Mouse (Mus musculus) left cerebral cortex, adult 11 months (tissue): ENCODE measurements around the gene Tuba1c.
A peak's percentile ranks its signal among the peaks of the same experiment; 100 is the strongest.
"Not testable (repeated sequence)": the region's sequence is repeated elsewhere in the genome, so short reads cannot be mapped to it uniquely, and the experiment has no call there.

Experiments
- DNase-seq: peaks from one replicate; pipeline ENCODE4 v3.0.0; 2022; ENCODE audit warnings: low spot score

The Tuba1c gene

DNA sequence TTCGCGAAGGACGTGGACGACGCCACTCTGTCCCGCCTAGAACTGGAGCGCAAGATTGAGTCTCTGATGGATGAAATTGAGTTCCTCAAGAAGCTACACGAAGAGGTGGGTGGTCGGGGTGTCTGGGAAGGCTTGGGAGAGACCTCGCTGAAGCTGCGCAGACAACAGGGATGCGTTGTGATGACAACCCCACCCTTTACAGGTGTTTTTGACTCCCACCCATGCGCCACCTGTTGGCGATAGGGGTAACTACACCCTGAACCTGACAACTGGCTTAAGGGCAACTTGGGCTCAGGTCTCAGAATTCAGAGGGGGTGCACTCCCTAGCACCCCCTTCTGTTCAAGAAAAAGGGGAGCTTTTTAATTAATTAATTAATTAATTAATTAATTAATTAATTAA is 26.6 kb downstream of the Tuba1c start:
- no peak for DNase-seq

- no peak for DNase-seq
Measured at GRCm38 (mm10) chr15:99065557-99066165, 36.0 kb downstream of the Tuba1c start.

DNA sequence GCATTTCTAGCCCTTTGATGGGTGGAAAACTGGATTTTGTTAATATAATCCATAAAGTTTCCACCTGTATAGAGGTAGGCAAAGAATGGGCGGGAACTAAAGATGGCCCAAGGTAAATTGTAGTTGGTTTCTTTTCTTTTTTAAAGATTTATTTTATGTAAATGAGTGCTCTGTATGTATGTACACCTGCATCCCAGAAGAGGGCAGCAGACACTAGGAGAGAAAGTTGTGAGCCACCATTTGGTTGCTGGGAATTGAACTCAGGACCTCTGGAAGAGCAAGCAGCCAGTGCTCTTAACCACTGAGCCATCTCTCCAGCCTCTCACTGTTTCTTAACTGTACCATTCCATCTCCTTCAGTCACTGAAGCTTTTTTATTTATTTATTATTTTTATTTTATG is 42.3 kb downstream of the Tuba1c start:
- DNase-seq: no peak

DNA sequence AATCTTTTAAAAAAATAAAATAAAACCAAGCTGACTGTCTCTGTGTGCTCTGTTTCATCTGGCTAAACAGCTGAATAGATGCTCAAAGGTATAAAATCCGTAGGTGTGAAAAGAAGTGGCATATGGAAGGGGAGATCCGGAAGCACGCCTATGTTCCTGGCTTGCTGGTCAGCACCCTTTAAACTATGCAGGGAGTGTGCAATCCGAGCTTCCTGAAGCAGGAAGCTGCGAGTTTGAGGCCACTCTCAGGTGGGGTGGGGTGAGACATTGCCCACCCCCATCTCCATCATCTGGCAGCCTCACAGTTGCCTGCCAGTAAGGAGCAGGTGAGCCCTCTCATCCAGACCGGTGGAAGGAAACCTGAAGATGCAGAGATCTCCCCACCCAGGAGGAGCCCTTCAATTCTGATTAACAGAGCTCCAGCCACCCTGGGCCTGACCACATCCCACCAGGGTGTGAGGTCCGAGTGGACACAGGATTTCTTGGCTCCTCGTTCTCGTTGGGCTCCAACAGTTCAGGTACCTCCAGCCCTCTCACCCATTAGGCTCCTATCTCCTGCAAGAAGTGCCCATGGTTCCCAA is 44.4 kb downstream of the Tuba1c start, which contains the start of gene Troap:
Gene Troap (plus strand): TSS at position 557 of the 581 bp plus-strand sequence.
- DNase-seq: no peak

DNA sequence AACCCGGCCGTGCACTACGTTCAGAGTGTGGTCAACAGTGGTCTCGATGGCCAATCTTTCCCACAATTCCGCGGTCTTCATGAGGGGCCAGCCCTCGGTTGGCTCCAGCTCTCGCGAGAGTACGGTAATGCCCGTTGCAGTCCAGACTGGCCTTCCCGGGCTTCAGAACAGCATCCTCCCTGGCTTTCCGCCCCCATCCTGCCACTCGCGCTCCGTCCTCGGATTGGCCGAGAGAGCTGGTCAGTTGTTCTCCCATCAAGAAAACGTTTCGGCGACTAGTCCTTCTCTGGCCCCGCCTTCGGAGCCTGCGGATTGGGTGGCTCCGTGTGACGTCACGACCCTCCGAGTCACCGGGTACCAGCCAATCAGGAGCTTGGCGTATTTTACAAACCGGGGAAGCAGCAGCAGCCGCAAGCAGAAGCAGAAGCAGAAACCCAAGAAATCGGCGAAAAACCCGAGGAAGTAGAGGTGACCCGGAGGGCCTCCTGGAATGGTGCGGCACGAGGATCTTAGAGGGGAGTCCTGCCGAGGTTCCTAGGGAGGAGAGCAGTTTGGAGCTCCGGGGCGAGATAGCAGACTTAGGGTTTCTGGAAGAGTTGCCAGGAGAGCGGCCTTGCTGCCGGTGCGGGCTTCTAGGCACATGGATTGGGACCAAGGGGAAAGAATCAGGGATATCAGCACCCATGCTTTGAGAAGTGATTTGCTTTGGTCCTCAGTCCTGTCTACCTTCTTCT is 45.1 kb downstream of the Tuba1c start:
- peak; percentile 96 for DNase-seq

GRCm38 (mm10) chr15:99076011-99076410 is 46.3 kb downstream of the Tuba1c start:
- DNase-seq: not testable (repeated sequence)

GRCm38 (mm10) chr15:99078181-99078910 is 48.7 kb downstream of the Tuba1c start:
- no peak for DNase-seq

- DNase-seq: no peak
Measured at GRCm38 (mm10) chr15:99079804-99080203, 50.1 kb downstream of the Tuba1c start.

DNA sequence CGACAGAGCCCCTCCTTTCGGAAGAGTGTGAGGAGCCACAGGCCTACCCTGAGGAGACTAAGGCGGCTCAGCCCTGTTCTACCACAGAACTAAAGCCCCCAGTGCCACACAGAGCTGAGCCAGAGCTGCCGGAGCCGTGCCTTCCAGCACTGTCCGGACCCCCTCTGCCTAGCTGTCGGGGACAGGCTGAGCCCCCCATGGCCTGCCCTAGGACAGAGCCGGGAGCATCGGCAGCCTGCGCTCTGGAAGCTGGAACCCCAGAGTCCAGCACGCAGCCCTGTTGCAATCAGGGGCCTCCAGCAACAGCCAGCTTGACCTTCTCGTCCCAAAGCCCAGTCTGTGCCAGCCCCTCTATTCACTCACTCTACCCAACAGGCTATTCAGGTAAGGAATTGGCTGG is 52.6 kb downstream of the Tuba1c start:
- no peak for DNase-seq

DNA sequence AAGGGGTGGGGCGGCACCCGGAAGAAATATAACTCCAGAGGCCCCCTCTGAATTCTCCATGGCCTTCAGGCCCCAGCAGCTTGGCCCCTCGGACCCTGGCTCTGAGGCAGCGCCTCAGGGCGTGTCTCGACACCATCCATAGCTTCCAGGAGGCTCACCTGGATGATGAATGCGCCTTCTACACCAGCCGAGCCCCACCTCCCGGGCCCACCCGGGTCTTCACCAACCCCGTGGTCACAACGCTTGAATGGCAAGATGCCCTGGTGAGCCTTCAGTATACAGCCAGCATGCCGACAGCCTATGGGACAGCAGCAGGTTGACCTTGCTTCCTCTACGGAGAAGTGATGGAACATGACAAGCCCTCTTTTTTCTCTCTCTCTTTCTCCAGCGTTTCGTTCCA is 53.1 kb downstream of the Tuba1c start:
- DNase-seq: no peak

- no peak for DNase-seq
Measured at GRCm38 (mm10) chr15:99083258-99083657, 53.6 kb downstream of the Tuba1c start.

- no peak for DNase-seq
Measured at GRCm38 (mm10) chr15:99083867-99084557, 54.3 kb downstream of the Tuba1c start.

DNA sequence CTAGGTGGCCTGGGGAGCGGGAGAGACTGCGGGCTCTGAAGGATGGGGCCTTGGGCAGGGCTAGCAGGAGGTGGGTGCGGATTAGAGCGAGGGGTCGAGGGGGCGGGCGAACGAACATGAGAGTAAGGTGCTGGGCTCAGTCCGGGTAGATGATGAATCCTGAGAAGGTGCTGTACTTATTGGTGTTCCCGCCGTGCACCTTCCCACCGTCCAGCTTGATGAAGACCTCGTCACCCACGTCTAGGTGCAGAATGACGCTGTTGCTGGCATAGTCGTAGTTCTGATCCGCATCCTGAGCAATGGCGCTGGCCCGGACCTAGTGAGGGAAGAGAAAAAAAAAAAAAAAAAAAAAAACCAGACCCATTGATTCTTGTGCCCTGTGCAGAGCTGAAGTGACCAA is 54.9 kb downstream of the Tuba1c start:
- no peak for DNase-seq

- DNase-seq: no peak
Measured at GRCm38 (mm10) chr15:99085997-99086396, 56.3 kb downstream of the Tuba1c start.

DNA sequence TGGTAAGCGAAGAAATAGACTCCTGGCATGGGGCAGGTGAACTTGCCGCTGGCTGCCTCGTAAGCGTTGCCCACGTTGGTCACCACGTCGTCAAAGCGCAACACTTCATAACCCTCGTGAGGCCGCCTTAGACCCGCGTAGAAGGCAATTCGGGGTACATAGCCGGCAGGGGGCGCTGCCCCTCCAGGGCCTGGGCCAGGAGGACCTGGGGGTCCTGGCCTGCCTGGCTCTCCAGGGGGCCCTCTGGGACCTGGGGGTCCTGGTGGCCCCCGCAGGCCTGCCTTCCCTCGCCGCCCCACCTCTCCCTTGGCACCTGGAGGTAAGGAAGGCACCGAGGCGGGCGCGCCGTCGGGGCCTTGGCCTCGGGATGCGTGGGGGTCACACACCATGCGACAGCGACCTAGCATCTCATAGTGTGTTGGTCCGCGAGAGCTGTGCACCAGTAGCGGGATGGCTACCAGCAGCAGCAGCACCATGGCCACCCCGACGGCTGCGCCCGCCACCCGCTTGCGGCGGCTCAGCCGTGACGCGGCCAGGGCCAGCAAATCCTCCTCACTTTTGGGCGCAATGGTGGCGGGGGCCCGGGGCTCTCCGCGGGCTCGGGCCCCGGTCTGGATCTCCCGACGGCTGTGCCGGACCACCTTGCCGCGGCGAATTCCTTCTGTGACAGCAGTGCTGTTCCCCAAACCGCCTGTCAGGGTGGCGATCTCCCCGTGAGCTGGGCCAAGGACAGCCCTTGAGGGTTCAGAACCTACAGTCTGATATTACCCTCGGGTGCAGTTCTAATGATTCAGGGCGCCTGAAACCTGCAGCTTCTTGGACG is 57.8 kb downstream of the Tuba1c start, which contains the start of gene C1ql4:
Gene C1ql4 (minus strand): TSS at position 565 of the 823 bp plus-strand sequence.
- no peak for DNase-seq
